27 mouse cellular contexts compared by ENCODE assay signal in genomic region chr16:21813164-21813834, GRCm38 (mm10). TPM values are rescaled to one million over a fixed set of nuclear protein-coding genes. Genes with fewer than 3 reads are reported as not detected.
DNase-seq lines count a peak whose midpoint lies in the region; ATAC-seq lines count a peak whose summit lies in the region.
"Had no signal": no experiment of that assay in that cellular context is flagged by ENCODE, and none has a peak within 500 bp of the region (broad histone marks: within the 10 kb centered on the region; RNA-seq: fewer than 3 reads in every experiment).

No protein-coding gene starts in this region.

- no peaks in the 10 kb centered on the region for H3K9me3 ChIP-seq in liver, embryonic 15.5 days (replicated peaks)
- no peaks in the 10 kb centered on the region for H3K9me3 ChIP-seq in liver, embryonic 12.5 days (replicated peaks)
- H3K9me3 ChIP-seq: embryonic facial prominence, embryonic 13.5 days; embryonic facial prominence, embryonic 15.5 days; forebrain, embryonic 10.5 days; forebrain, embryonic 12.5 days had no signal

- H3K4me2 ChIP-seq in liver, embryonic 15.5 days, result no peak overlapping the region
- no peak overlapping the region for H3K4me2 ChIP-seq in liver, embryonic 12.5 days
- H3K4me2 ChIP-seq: embryonic facial prominence, embryonic 13.5 days; embryonic facial prominence, embryonic 15.5 days; forebrain, embryonic 12.5 days had no signal

- peak; percentile 40; the same call in 1 of the 2 replicates for ATAC-seq in liver, embryonic 15.5 days (ENCODE audit: insufficient read depth)
- no peak for ATAC-seq in liver, embryonic 12.5 days
- ATAC-seq: CD4-positive, CD25-positive, alpha-beta regulatory T cell, adult 4 months; forebrain, embryonic 14.5 days; forebrain, embryonic 16.5 days; Patski had no signal

- H3K4me3 ChIP-seq in liver, embryonic 15.5 days (replicated peaks), result no peak overlapping the region
- H3K4me3 ChIP-seq in liver, embryonic 12.5 days, result no peak overlapping the region
- H3K4me3 ChIP-seq: embryonic facial prominence, embryonic 13.5 days; embryonic facial prominence, embryonic 15.5 days; erythroblast, embryonic 14.5 days; forebrain, embryonic 10.5 days; forebrain, embryonic 12.5 days had no signal

- WGBS in liver, embryonic 15.5 days (ENCODE audit: insufficient replicate concordance), result 53% methylated on average over 6 of the region's 6 CpGs
- WGBS in liver, embryonic 12.5 days (ENCODE audit: insufficient replicate concordance), result 48% methylated on average over 6 of the region's 6 CpGs

- H3K36me3 ChIP-seq in liver, embryonic 15.5 days (replicated peaks), result peaks cover 14% of the 10 kb centered on the region
- peaks cover 19% of the 10 kb centered on the region for H3K36me3 ChIP-seq in liver, embryonic 12.5 days

- no peak overlapping the region for H3K27ac ChIP-seq in liver, embryonic 15.5 days (replicated peaks)
- no peak overlapping the region for H3K27ac ChIP-seq in liver, embryonic 12.5 days
- H3K27ac ChIP-seq: embryonic facial prominence, embryonic 13.5 days; embryonic facial prominence, embryonic 15.5 days; forebrain, embryonic 10.5 days; forebrain, embryonic 12.5 days had no signal

- peaks cover 10% of the 10 kb centered on the region for H3K4me1 ChIP-seq in liver, embryonic 15.5 days (replicated peaks)
- peaks cover 5% of the 10 kb centered on the region for H3K4me1 ChIP-seq in liver, embryonic 12.5 days
- H3K4me1 ChIP-seq: embryonic facial prominence, embryonic 15.5 days; forebrain, embryonic 10.5 days; forebrain, embryonic 12.5 days had no signal

- H3K27me3 ChIP-seq in liver, embryonic 15.5 days, result no peaks in the 10 kb centered on the region
- H3K27me3 ChIP-seq in liver, embryonic 12.5 days (replicated peaks), result no peaks in the 10 kb centered on the region
- H3K27me3 ChIP-seq: CH12.LX; embryonic facial prominence, embryonic 13.5 days; embryonic facial prominence, embryonic 15.5 days; forebrain, embryonic 12.5 days; Patski had no signal

- H3K9ac ChIP-seq in liver, embryonic 15.5 days, result no peak overlapping the region
- H3K9ac ChIP-seq in liver, embryonic 12.5 days, result no peak overlapping the region
- H3K9ac ChIP-seq: embryonic facial prominence, embryonic 13.5 days; embryonic facial prominence, embryonic 15.5 days; forebrain, embryonic 12.5 days had no signal

- DNase-seq in heart, adult 11 months, result peak; percentile 82
- no peak for DNase-seq in heart, adult 8-10 months (ENCODE audit: low spot score)
- peak; percentile 30 for DNase-seq in R1 (ENCODE audit: low read depth, low spot score)
- DNase-seq in thymus, postnatal 0 days (ENCODE audit: low spot score), result no peak
- DNase-seq: adrenal gland, adult 2 months; adrenal gland, postnatal 10 days; adrenal gland, postnatal 25 days; B cell, adult 2 months; cerebellum, adult 11 months; cerebellum, adult 18-20 months; cerebellum, adult 8-10 months; cerebellum, adult 9-11 months; cerebellum, postnatal 14 days; cerebellum, postnatal 36 days; embryo, embryonic 11 days had no signal

RNA-seq across cellular contexts. Expression of gene Map3k13, which starts 19.2 kb away (rescaled TPM):
- 1 to 10 TPM in 1 of 4 experiments, under 1 TPM in 3; 0.78 to 1.5 (median 0.84) TPM for total RNA-seq in heart, adult 8-10 months (2022)
- polyA plus RNA-seq in liver, embryonic 15.5 days (2015; fragmentation: Nextera tagmentation; extraction: Ambion mirVana), result 0.38 and 0.53 TPM in 2 replicates
- polyA plus RNA-seq in liver, embryonic 12.5 days (2016; fragmentation: Nextera tagmentation; extraction: Ambion mirVana), result 0.35 and 0.41 TPM in 2 replicates
- 0.59 and 0.66 TPM in 2 replicates for polyA plus RNA-seq in thymus, postnatal 0 days (2015; fragmentation: Nextera tagmentation; extraction: Ambion mirVana)

RNA-seq across cellular contexts. Expression of gene Ehhadh, which starts 25.7 kb away (rescaled TPM):
- total RNA-seq in heart, adult 8-10 months (2022), result 10 to 100 TPM; 10.8 to 17.3 (median 14.3) TPM
- 10.5 and 11.3 TPM in 2 replicates for polyA plus RNA-seq in liver, embryonic 15.5 days (2015; fragmentation: Nextera tagmentation; extraction: Ambion mirVana)
- 5.0 TPM in 2 replicates for polyA plus RNA-seq in liver, embryonic 12.5 days (2016; fragmentation: Nextera tagmentation; extraction: Ambion mirVana)
- 8.3 and 9.9 TPM in 2 replicates for polyA plus RNA-seq in thymus, postnatal 0 days (2015; fragmentation: Nextera tagmentation; extraction: Ambion mirVana)

Comparison
In these comparisons a context has a peak if more than half of its experiments do, and no peak if none do; other contexts are left out.
1. DNase-seq: peak in heart, adult 11 months (single experiment) and R1 (single experiment); none in heart, adult 8-10 months (single experiment) and thymus, postnatal 0 days (single experiment).